Mouse (Mus musculus) mesoderm, embryonic 11.5 days (tissue): ENCODE data around the gene Egfl7.

ENCODE experiments used
- DNase-seq: peaks from one replicate; pipeline ENCODE4 v3.0.0-alpha.2; 2012; ENCODE audit warnings: low read depth, low spot score

The Egfl7 gene

DNA sequence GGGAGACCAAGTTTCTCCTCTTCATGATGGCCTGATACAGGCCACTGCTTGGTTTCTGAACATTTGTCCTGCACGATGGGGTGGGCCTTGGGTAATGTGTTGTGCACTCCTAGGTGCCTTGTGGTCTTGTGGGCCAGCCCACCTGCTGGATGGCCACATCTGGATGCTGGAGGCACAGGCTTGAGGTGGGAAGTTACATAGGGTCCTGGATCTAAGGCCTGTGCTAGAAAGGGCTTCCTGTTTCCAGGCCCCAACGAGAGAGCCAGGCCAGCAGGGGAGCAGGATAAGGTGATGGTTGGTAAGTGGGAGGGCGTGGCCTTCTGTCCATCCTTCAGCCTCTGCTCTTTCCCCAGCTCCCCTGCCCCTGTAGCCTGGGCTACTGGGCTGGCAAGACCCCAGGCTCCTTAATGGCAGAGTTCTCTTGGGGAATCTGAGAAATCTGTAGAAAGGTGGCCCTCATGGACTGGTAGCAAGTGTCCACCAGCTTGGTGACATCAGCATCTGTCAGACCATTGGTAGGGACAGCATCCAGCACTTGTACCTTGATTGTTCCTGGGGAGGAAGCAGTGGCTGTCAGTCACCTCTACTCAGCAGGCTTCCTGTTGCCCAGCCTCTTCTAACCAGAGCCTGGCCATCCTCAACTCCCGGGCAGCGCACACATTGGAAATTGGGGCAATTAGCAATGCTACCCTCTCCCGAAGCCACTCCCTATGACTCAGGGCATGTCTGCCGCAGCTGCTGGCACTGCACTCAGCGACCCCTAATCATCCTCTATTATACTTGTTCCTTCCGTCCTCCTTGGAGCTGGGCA, 13.6 kb downstream of the Egfl7 start:
- no peak for DNase-seq

GRCm38 (mm10) chr2:26594022-26594346, 14.2 kb downstream of the Egfl7 start:
- DNase-seq: peak; percentile 55

DNA sequence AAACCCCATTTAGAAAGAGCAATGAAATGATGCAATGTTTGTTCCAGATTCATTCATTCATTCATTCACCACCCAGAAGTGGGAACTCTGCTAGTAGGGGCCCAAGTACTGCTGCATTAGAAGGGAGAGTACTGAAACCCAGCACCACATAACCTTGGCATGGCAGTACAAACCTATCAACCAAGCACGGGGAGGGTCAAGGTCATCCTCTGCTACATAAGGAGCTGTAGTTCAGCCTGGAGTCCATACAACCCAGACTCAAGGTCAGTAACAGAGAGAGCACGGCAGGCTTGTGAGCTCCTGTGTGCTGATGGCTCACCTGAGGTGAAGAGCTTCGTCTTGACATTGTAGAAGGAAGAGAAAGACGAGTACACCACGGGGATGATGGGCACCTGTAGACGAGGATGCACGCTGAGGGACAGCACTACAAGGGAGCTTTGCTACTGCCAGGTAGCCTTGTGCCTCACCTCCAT, 14.7 kb downstream of the Egfl7 start:
- DNase-seq: no peak

DNA sequence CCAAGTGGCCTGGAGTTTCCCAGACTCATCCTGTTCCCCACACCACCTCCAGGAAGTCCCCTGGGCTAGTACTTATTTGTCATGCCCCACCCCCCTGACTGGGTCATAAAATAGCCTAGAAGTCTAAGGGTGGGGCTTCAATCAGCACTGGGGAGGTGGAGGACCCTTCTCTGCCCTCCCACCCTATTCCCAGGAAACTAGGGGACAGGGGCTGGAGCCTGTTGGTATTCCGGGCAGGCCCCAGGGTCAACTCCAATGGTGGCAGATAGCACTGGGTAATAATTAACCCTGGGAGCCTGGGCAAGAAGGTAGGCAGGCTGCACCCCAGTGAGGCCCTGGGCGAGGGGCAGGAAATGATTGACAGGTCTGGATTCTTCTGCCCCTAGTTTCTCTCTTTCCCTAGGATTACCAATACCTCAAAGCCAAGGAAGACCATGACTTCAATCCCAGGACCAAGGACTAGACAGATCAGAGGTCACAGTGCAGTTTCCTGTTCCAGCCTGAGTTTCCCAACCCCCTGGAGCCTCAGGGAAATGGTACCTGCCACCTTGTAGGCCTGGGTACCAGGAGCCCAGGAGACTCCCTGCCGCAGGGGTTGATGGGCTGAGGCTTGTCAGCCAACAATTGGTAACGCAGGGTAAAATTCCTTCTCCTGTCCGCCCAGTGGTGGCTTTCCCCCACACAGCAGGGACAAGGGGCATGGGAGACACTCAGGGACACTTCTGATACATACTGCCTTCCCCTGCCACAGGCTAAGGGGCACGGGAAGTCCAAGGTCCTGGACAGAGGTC, 15.3 kb downstream of the Egfl7 start:
- no peak for DNase-seq

- no peak for DNase-seq
These were observed 16.1 kb downstream of the Egfl7 start for GRCm38 (mm10) chr2:26595725-26596435.

DNA sequence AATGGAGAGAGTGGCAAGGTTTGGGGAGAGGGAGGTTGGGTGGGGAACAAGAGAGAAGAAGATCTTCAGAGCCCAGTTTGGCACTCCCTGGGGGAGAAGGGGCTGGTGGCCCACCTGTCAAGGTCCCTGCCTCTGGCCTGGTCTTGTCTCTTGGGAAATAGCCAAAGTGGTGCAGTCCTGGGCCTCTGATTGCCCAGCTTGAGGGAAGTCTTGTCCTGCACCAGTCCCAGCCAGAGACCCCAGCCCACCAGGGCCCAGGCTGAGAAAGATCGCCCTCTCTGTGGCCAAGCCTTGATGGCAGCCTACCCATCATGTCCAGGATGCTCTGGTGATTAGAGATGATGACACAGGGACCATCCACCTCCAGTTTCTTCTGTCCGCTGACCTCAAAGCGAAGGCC, 17.1 kb downstream of the Egfl7 start:
- DNase-seq: no peak

- DNase-seq: no peak
These were observed 18.0 kb downstream of the Egfl7 start for GRCm38 (mm10) chr2:26597810-26598209.

GRCm38 (mm10) chr2:26598462-26598861, 18.6 kb downstream of the Egfl7 start:
- no peak for DNase-seq

- DNase-seq: no peak
These were observed 20.2 kb downstream of the Egfl7 start for GRCm38 (mm10) chr2:26599965-26600364.

- no peak for DNase-seq
These were observed 20.9 kb downstream of the Egfl7 start for GRCm38 (mm10) chr2:26600664-26601063.

DNA sequence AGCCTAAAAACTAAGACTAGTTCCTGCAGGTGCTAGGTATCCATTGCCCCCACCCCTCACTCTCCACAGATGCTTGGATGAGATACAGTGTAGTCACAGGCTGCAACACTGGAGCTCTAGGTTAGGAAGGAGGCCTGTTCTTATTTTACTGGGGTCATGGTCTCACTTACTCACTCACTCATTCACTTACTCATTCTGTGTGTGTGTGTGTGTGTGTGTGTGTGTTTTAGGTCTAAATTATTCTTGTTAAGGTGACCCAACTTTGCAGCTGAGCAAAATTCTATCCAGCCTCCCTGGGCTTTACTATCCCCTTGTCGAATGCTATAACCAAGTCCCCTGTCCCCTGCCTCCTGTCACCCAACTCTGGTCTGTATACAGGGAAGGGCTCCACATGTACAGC, 21.8 kb downstream of the Egfl7 start:
- DNase-seq: no peak

- DNase-seq: no peak
These were observed 22.8 kb downstream of the Egfl7 start for GRCm38 (mm10) chr2:26602631-26603030.

DNA sequence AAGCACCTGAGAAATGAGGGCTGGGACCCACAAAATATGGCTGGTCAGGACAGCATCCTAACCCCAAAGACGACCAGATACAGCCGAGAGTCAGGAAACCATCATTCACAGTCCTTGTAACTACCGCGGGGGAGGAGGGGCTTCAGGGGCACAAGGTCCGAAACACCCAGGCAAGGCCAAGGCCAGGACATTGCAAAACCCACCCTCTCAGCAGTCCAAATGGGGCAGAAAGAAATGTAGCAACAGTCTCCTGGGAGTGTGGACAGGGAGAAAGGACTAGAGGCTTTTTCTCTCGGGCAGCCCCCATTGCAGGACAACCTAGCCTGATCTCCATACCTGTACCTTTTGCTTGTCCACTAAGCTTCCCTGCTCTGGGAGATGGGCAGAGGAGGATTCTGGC, 23.3 kb downstream of the Egfl7 start:
- DNase-seq: no peak

DNA sequence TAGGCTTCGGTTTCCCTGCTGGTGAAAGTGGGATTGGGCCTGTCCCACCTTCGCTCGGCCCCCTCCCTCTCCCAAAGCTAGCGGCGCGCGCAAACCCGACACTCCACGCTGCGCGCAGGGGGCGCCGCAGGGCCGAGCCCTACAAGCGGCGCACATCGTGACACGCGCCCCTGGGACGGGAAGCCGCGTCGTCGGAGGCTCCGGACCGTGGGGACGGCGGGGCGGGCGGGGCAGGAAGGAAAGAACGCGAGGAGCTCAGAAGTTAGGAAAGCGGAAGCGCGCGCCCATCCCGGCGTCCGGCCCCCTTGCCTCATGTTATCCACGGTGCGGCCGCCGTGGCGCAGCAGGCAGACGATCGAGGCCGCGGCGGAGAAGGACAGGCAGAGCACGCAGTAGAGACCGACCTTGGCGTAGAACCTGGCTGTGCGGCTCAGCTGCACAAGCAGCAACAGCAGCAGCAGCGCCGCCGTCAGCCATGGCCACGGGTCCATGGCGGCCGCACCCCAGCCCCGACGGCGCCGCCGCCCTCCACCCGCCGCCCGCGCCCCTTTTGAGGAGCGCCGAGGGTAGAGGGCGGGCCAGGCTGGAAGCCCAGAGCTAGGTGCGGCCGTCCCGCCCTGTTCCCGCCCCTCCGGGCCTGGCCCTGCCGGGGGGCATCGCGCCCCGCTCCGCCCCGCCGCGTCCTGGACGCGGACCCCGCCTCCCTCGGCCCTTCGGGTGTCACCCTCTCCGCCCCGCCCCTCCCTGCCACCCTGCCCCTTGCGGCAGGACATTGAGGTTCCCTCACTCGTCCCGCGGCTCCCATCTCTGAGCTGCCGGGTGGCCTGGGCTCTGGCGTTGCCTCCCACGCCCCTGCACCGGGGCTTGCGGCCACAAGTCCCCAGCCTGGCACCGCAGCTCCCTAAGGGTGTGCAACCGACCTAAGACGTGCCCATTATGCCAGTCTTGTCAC, 24.2 kb downstream of the Egfl7 start, which contains the start of gene Agpat2:
TSS of gene Agpat2 (minus strand) at position 698 of the 952 bp plus-strand sequence.
- peak; percentile 73 for DNase-seq

DNA sequence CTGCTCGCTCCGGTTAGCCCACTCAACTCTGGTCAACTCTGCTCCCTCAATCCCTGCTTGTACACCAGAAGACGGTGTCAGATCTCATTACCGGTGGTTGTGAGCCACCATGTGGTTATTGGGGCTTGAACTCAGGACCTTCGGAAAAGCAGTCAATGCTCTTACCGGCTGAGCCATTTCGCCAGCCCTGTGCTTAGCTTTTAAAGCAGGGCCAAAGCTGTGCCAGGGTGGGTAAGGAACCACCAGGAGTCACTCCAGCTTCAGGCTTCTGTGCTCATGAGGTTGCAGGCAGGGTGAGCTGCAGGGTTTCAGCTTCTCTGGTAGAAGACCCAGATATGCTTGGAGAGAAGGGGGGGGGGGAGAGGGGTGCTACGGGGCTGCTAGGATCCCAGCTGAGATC, 25.5 kb downstream of the Egfl7 start:
- DNase-seq: no peak

- no peak for DNase-seq
These were observed 26.8 kb downstream of the Egfl7 start for GRCm38 (mm10) chr2:26606579-26606978.

DNA sequence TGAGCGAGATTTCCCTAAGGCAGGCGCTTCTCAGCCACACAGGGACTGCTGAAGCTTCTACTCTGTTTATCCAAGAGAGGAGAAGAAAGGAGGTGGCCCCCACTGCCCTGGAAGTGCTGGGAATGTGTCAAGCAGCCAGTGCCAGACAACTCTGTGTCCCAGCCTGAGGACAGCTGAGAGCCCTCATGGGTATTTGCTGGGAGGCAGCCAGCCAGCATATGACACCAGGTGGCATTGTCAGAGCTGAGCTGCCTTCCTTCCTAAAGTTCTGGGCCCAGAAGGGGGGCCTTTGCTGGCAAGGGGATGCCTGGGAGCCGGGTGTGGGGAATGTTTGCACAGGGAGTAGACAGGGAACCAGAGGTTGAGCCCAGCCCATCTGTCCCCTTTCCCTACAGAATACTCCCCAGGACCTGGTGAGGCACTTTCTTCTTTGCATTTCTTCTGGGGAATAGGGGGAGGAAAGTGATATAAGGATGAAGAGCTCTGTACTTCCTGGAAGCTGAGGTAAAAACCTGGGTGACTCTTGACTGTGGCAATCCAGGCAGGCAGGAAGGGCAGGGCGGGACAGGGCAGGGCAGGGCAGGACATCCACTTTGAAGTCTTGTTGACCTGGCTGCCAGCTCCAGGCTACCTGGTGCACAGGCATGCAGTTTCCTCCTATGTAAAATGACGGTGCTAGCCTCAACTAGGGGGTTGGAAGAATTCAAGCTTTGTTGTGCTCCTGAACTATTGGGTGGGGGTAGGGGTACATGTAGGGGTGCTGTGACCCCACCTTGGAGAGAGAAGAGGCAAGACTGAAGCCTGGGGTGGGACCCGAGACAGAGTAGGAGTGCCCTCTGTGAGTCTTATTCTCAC, 27.5 kb downstream of the Egfl7 start:
- DNase-seq: no peak

DNA sequence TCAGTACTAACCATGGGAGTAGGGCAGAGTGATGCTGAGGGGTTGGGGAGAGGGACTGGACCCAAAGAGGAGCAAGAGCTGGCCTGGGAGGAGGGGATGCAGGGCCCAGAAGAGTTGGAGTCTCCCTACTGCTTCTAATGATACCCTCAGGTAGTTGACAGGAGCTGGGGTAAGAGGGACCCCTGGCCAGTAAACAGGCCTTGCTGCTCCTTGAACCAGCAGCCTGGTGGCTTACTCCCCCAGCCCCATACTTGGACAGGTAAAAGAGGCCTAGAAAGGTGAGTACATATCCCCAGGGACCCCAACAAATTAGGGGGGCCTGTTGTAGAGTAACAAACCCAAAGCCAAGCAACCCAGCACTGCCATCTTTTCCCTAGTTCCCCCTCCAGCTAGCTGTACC, 29.0 kb downstream of the Egfl7 start:
- no peak for DNase-seq

DNA sequence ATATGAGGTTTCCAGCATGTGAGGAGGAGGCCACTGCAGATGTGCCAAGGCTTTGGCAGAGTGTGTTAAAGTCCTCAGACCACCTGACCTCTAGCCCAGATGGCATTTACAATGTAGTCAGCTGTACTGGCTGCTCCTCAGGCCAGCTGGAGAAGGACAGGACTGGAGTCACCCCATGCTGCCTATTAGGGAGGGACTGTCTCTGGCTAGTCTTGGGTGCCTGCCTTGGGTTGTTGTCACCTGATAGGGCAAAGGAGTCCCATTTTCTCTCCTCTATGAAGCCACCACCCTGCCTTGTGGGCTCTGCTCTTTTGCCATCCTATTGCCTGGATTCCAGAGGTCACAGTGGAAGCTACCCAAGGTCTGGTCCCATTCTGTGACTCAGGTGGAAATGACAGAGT, 29.4 kb downstream of the Egfl7 start:
- DNase-seq: no peak

- no peak for DNase-seq
These were observed 30.7 kb downstream of the Egfl7 start for GRCm38 (mm10) chr2:26610526-26610925.
